Mouse (Mus musculus): ENCODE results near the gene Ppp4c. TPM values are rescaled to one million over a fixed set of nuclear protein-coding genes. Genes with fewer than 3 reads are reported as not detected.

Ppp4c gene
- polyA plus RNA-seq, 1 experiment from 2014 or later = 181 TPM

DNA sequence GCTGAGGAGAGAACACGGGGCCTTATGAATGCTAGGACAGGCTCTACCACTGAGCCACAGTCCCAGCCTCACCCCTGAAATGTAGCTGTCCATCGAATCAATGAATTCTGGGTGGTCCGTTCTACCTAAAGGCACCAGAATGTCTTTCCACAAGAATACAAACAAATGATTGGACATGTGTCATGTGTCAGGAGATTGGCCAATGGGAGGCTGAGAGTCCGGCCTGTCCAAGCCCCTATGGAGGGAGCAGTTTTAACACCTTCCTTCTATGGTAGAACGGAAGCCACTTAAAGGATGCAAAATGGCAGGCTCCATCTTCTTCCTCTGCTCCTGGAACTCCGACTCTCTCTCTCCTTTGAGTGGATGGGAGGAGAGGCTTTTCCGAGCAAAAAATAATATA, 25.3 kb upstream of the Ppp4c start:
- Histone ChIP-seq H3K4me2 (no peak overlapping the region), H3K4me1 (replicated peaks) (0 out of 2 replicates have a peak, but pooled peaks cover 6% of the 10 kb centered on the region), H3K4me3 (no peak overlapping the region), H3K36me3 (no peaks in the 10 kb centered on the region), H3K27ac (ENCODE audit: poor library complexity, severe bottlenecking) (no peak overlapping the region), H3K9me3 (replicated peaks) (no peaks in the 10 kb centered on the region), H3K27me3 (replicated peaks) (peaks cover 8% of the 10 kb centered on the region), H3K9ac (no peak overlapping the region)
- 77% methylated on average over 7 of the region's 7 CpGs for WGBS
- no peak for ATAC-seq (ENCODE audit: insufficient number of reproducible peaks, low FRiP score)

DNA sequence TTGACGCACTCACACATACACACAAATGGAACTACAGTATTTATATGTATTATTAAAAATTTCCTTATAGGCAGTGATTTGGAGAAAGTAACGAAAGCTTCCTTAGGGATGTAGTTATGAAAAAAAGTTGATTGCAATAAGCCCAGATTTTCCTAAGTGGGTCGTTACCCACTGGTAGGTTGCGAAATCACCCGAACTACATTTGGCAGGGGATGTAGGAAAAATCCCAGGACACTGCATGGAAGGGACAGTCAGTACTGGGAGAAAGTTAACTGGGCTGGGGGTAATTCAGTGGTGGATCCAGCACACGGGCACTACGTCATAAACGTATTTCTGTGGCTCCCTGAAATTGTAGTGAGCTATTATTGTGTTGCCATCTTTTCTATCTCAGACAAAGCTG, 24.2 kb upstream of the Ppp4c start:
- no peak for ATAC-seq (ENCODE audit: insufficient number of reproducible peaks, low FRiP score)
- Histone ChIP-seq H3K4me3 (no peak overlapping the region), H3K27ac (ENCODE audit: poor library complexity, severe bottlenecking) (no peak overlapping the region), H3K4me1 (replicated peaks) (no peaks in the 10 kb centered on the region), H3K9ac (no peak overlapping the region), H3K27me3 (replicated peaks) (0 out of 2 replicates have a peak, but pooled peaks cover 8% of the 10 kb centered on the region), H3K9me3 (replicated peaks) (no peaks in the 10 kb centered on the region), H3K4me2 (no peak overlapping the region), H3K36me3 (no peaks in the 10 kb centered on the region)
- WGBS = 80% methylated on average over 8 of the region's 8 CpGs

DNA sequence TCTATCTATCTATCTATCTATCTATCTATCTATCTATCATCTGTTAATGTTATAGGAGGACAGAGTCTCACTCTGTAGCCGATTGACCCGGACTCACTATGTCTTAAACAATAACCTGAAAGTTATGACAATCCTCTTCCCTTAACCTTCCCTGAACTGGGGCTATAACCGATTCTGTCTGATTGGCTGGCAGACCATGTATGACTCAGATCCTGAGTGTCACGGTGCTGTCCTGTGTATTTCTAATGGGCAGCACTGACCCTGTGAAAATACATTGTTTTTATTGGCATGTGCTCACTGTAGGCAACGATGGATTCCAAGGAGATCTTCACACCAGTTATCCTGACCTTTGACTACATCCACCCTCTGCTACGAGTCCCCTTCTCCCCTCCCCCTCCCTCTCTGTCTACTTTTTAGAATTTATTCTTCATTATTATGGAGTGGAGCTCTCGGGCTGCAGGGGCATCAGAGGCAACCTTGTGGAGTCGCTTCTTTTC, 23.5 kb upstream of the Ppp4c start:
- no peaks in the 10 kb centered on the region for H3K36me3 ChIP-seq
- no peaks in the 10 kb centered on the region for H3K4me1 ChIP-seq (replicated peaks)
- no peak overlapping the region for H3K27ac ChIP-seq (ENCODE audit: poor library complexity, severe bottlenecking)
- H3K9ac ChIP-seq = no peak overlapping the region
- no peak for ATAC-seq (ENCODE audit: insufficient number of reproducible peaks, low FRiP score)
- WGBS = 64% methylated on average over 8 of the region's 8 CpGs
- 0 out of 2 replicates have a peak, but pooled peaks cover 8% of the 10 kb centered on the region for H3K27me3 ChIP-seq (replicated peaks)
- no peaks in the 10 kb centered on the region for H3K9me3 ChIP-seq (replicated peaks)
- H3K4me3 ChIP-seq = no peak overlapping the region
- no peak overlapping the region for H3K4me2 ChIP-seq

DNA sequence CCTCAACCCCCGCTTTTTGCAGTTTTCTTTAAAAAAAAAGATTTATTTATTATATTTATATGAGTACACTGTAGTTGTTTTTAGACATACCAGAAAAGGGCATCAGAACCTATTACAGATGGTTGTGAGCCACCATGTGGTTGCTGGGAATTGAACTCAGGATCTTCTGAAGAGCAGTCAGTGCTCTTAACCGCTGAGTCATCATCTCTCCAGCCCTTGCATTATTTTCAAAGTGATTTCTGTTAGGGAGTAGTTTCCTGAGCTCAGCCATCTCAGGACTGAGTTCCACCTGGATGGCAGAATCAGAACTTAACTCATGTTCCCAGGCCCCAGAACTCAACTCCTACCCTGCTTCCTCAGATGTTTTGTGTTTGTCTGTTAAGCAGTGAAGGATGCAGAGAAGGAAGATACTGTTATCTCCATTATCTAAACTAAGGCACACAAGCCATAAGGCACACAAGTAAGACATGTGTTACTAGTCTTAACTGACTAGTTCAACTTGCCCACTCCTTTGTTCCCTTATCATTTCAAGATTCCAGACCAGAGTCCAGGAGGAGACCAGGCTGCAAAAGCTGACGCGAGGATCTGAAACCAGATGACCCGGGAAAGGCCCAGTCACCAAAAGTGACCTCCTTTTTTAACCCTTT, 17.6 kb upstream of the Ppp4c start:
- H3K9me3 ChIP-seq (replicated peaks) = no peaks in the 10 kb centered on the region
- H3K4me2 ChIP-seq = peak overlapping the region; percentile 82
- 0 out of 2 replicates have a peak, but pooled peaks cover 5% of the 10 kb centered on the region for H3K36me3 ChIP-seq
- WGBS = 38% methylated on average over 5 of the region's 5 CpGs
- peak overlapping the region; percentile 84; the same call in 1 of the 2 replicates for H3K9ac ChIP-seq
- no peak for ATAC-seq (ENCODE audit: insufficient number of reproducible peaks, low FRiP score)
- H3K27ac ChIP-seq (ENCODE audit: poor library complexity, severe bottlenecking) = peak overlapping the region; percentile 83
- no peak overlapping the region for H3K4me3 ChIP-seq
- 0 out of 2 replicates have a peak, but pooled peaks cover 8% of the 10 kb centered on the region for H3K27me3 ChIP-seq (replicated peaks)
- H3K4me1 ChIP-seq (replicated peaks) = peaks cover 29% of the 10 kb centered on the region

DNA sequence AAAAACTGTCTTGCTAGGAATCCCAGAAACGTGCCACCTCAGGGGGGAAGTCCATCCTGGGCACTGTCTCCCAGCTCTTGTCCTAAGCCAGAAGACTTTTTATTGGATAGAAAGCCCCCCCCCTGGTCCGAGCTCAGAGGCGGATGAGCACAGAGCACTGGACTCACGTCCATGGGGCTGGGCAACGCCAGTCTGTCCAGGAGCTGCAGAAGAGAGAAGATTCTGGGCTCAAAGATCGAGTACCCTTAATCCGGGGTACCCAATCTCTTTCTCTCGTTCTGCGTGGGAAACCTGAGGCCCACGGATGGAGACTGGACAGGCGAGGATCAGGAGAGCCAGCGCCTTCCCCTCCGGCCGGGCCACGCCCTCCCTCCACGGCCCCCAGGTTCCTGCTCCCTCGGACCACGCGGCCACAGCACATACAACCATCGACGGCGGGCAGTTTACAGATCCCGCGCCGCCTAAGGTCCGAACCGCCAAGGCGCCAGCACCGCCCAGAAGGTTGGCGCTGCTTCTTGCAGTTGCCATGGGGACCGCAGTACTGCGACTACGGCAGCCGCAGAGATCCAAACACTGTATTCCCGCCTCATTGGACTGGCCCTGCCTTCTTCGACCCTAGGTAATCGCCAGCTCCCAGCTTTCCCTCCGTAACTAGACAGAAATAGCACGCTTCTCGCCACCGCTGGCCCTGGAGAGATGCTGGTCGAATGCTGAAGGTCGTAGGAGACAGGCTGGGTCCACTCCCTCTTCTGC, 16.6 kb upstream of the Ppp4c start:
- peak overlapping the region; percentile 84 for H3K9ac ChIP-seq
- under 1% methylated on average over 42 of the region's 43 CpGs for WGBS
- H3K4me1 ChIP-seq (replicated peaks) = peaks cover 29% of the 10 kb centered on the region
- ATAC-seq (ENCODE audit: insufficient number of reproducible peaks, low FRiP score) = peak; percentile 91
- H3K27me3 ChIP-seq (replicated peaks) = 0 out of 2 replicates have a peak, but pooled peaks cover 8% of the 10 kb centered on the region
- H3K27ac ChIP-seq (ENCODE audit: poor library complexity, severe bottlenecking) = peak overlapping the region; percentile 83
- peak overlapping the region; percentile 82 for H3K4me2 ChIP-seq
- H3K36me3 ChIP-seq = peaks cover 5% of the 10 kb centered on the region; the same call in 1 of the 2 replicates
- no peaks in the 10 kb centered on the region for H3K9me3 ChIP-seq (replicated peaks)
- H3K4me3 ChIP-seq = peak overlapping the region; percentile 58

DNA sequence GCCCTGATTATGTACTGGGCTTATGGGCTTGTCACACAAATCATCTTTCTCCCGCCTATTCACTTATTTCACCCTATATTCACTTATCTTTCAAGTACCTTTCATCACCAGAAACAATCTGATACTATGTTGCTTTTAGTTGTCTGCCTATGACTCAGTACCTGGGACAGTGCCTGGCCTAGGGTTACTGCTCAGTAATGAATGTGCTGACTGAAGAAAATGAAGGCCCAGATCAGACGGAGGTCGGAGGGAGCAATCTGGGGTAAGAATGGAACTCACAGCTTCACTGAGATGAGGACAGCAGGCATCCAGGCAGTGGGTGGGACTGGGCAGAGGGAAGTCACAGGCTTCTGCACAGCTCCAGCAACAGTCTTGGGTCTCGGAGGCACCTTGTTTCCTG, 15.1 kb upstream of the Ppp4c start:
- no peak overlapping the region for H3K27ac ChIP-seq (ENCODE audit: poor library complexity, severe bottlenecking)
- ATAC-seq (ENCODE audit: insufficient number of reproducible peaks, low FRiP score) = no peak

GRCm38 (mm10) chr7:126806956-126807355, 14.7 kb upstream of the Ppp4c start:
- H3K4me2 ChIP-seq = no peak overlapping the region

More for the DNA sequence above, 15.1 kb upstream of the Ppp4c start:
- peak overlapping the region; percentile 82 for H3K4me2 ChIP-seq
- WGBS = 56% methylated on average over 4 of the region's 4 CpGs
- no peak overlapping the region for H3K4me3 ChIP-seq
- peaks cover 29% of the 10 kb centered on the region for H3K4me1 ChIP-seq (replicated peaks)
- H3K9ac ChIP-seq = no peak overlapping the region; the same call in 1 of the 2 replicates
- peaks cover 5% of the 10 kb centered on the region; the same call in 1 of the 2 replicates for H3K36me3 ChIP-seq
- H3K27me3 ChIP-seq (replicated peaks) = 0 out of 2 replicates have a peak, but pooled peaks cover 3% of the 10 kb centered on the region
- H3K9me3 ChIP-seq (replicated peaks) = no peaks in the 10 kb centered on the region

DNA sequence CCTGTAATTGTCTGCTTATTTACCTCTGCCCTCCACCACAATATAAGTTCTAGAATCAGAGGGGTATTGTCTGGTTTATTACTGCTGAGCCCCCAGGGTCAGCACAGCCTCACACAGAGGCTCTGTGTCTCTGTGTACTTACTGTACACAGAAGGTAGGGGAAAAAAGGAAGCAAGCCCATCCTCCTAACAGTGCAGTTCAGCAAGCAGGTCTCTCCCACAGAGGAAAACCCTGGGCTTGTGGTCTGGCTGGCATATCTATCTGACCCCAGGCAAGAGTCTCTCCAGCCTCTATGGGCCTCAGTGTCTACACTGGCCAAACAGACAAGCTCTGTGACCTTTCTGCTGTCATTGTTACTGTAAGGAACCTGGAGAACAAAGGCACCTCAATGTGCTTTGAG, 11.5 kb upstream of the Ppp4c start:
- peaks cover 35% of the 10 kb centered on the region for H3K4me1 ChIP-seq (replicated peaks)
- no peaks in the 10 kb centered on the region for H3K27me3 ChIP-seq (replicated peaks)
- H3K27ac ChIP-seq (ENCODE audit: poor library complexity, severe bottlenecking) = no peak overlapping the region
- H3K4me3 ChIP-seq = no peak overlapping the region
- no peaks in the 10 kb centered on the region for H3K9me3 ChIP-seq (replicated peaks)
- ATAC-seq (ENCODE audit: insufficient number of reproducible peaks, low FRiP score) = no peak
- H3K9ac ChIP-seq = no peak overlapping the region
- H3K36me3 ChIP-seq = peaks cover 5% of the 10 kb centered on the region; the same call in 1 of the 2 replicates
- H3K4me2 ChIP-seq = no peak overlapping the region

More at GRCm38 (mm10) chr7:126806956-126807355, 14.7 kb upstream of the Ppp4c start:
- H3K36me3 ChIP-seq = peaks cover 5% of the 10 kb centered on the region; the same call in 1 of the 2 replicates
- ATAC-seq (ENCODE audit: insufficient number of reproducible peaks, low FRiP score) = no peak; the same call in 1 of the 2 replicates
- no peak overlapping the region for H3K4me3 ChIP-seq
- 67% methylated on average over 6 of the region's 6 CpGs for WGBS
- H3K9me3 ChIP-seq (replicated peaks) = no peaks in the 10 kb centered on the region
- H3K4me1 ChIP-seq (replicated peaks) = peaks cover 29% of the 10 kb centered on the region
- H3K27ac ChIP-seq (ENCODE audit: poor library complexity, severe bottlenecking) = no peak overlapping the region
- no peaks in the 10 kb centered on the region for H3K27me3 ChIP-seq (replicated peaks)
- H3K9ac ChIP-seq = no peak overlapping the region

GRCm38 (mm10) chr7:126803181-126803580, 10.9 kb upstream of the Ppp4c start:
- no peak for ATAC-seq (ENCODE audit: insufficient number of reproducible peaks, low FRiP score)
- Histone ChIP-seq H3K27ac (ENCODE audit: poor library complexity, severe bottlenecking) (no peak overlapping the region), H3K4me3 (no peak overlapping the region), H3K4me1 (replicated peaks) (peaks cover 30% of the 10 kb centered on the region), H3K9ac (no peak overlapping the region), H3K36me3 (peaks cover 5% of the 10 kb centered on the region; the same call in 1 of the 2 replicates), H3K4me2 (no peak overlapping the region), H3K9me3 (replicated peaks) (no peaks in the 10 kb centered on the region), H3K27me3 (replicated peaks) (no peaks in the 10 kb centered on the region)
- 83% methylated on average over 6 of the region's 6 CpGs for WGBS

DNA sequence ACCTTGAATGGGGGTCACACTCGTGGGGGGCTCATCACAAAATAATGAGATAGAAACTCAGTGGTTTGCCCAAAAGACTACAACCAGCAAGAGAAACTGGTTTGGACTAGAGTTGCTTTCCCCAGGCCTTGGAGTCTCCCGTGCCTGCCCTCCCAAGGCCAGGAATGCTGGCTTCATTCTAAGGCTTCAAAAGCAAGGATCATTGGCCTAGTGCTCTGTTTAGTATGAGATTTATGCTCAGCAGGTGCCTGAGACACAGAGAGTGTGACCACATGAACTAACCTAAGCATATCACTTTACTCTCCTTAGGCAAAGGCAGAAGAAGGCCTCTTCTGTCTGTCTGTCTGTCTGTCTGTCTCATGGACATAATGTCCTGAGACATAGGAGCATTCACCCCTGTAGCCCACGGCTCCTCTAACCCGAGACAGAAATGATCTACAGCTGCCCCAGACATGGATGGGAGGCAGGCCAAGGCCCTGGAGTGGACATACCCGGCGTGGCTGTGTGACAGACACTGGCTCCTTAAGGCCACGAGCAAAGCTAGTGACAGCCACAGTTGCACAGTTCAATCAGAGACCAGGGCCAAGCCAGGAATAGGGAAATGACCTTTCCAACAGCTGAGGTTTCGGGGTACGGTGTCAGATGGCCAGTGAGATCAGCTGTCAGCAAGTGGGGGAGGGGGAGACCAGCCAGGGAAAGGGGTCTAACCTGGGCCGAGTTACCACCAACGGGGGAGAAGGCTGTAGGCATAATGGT, 10.0 kb upstream of the Ppp4c start:
- Histone ChIP-seq H3K27ac (ENCODE audit: poor library complexity, severe bottlenecking) (no peak overlapping the region), H3K4me2 (no peak overlapping the region), H3K36me3 (peaks cover 10% of the 10 kb centered on the region), H3K27me3 (replicated peaks) (no peaks in the 10 kb centered on the region), H3K9ac (no peak overlapping the region), H3K9me3 (replicated peaks) (no peaks in the 10 kb centered on the region), H3K4me3 (no peak overlapping the region), H3K4me1 (replicated peaks) (peaks cover 26% of the 10 kb centered on the region)
- no peak for ATAC-seq (ENCODE audit: insufficient number of reproducible peaks, low FRiP score)
- 82% methylated on average over 11 of the region's 11 CpGs for WGBS

All from heart, embryonic 12.5 days (tissue).